Mouse (Mus musculus): ENCODE data around the gene Lfng. TPM values are rescaled to one million over a fixed set of nuclear protein-coding genes. Genes with fewer than 3 reads are reported as not detected.

Lfng gene
- total RNA-seq (2012; rRNA removed) (not detected in 2 replicates), total RNA-seq (2014; rRNA removed) (not detected in 2 replicates), polyA plus RNA-seq (2012; ENCODE audit: insufficient read length, low read depth) (not detected in 2 replicates)

GRCm38 (mm10) chr5:140607001-140607835 is at the start of gene Lfng:
Gene Lfng (plus strand): TSS chr5:140607320.
- no peak for DNase-seq (ENCODE audit: extremely low read depth)
- no peak within 1 kb of the TSS for H3K4me3 ChIP-seq (replicated peaks in 1 of 3; ENCODE audit: low read depth in 2 of 3, low read length in 2 of 3, poor library complexity in 1 of 3)
- peaks cover 13% of the 10 kb centered on the region for H3K9me3 ChIP-seq (replicated peaks; ENCODE audit: low read length)

GRCm38 (mm10) chr5:140562601-140563000 is 44.5 kb upstream of the Lfng start:
- Histone ChIP-seq H3K4me2 (ENCODE audit: insufficient read depth, low read depth, poor library complexity, severe bottlenecking) (no peak overlapping the region), H3K4me1 (ENCODE audit: control insufficient read depth in 1 of 2, insufficient read depth in 2 of 2) (peaks cover 3 to 18% of the 10 kb centered on the region in 2 experiments), H3K9ac (ENCODE audit: insufficient read depth, low read depth) (no peak overlapping the region), H3K27me3 (replicated peaks) (peaks cover 28% of the 10 kb centered on the region), H3K9me3 (replicated peaks; ENCODE audit: low read length) (peaks cover 4% of the 10 kb centered on the region), H3K79me2 (replicated peaks; ENCODE audit: control insufficient read depth, extremely low read depth, insufficient read depth, poor library complexity, severe bottlenecking) (no peaks in the 10 kb centered on the region), H3K27ac (ENCODE audit: insufficient read depth, low read depth) (no peak overlapping the region), H3K36me3 (replicated peaks in 1 of 2; ENCODE audit: control insufficient read depth in 1 of 2, insufficient read depth in 1 of 2, low read length in 1 of 2) (no peaks in the 10 kb centered on the region), H3K4me3 (replicated peaks in 1 of 3; ENCODE audit: low read depth in 2 of 3, low read length in 2 of 3, poor library complexity in 1 of 3) (no peak overlapping the region)
- dilution Hi-C loops (cut with MboI; ENCODE audit: extremely low pct_ligation_motif_present, extremely low pct_unique_long_range_greater_than_20kb, low sequenced_read_pairs) (no loop called here), in situ Hi-C loops (cut with MboI; ENCODE audit: low pct_ligation_motif_present, low pct_unique_long_range_greater_than_20kb, low sequenced_read_pairs) (no loop called here)
- DNase-seq (ENCODE audit: extremely low read depth): no peak
- no peak for TF ChIP-seq NELFE (IDR thresholded peaks at IDR 0.05; ENCODE audit: low read depth, low read length)

More at GRCm38 (mm10) chr5:140607001-140607835, at the start of gene Lfng:
- Histone ChIP-seq H3K27me3 (replicated peaks) (peaks cover 90% of the 10 kb centered on the region), H3K9ac (ENCODE audit: insufficient read depth, low read depth) (no peak within 1 kb of the TSS), H3K4me2 (ENCODE audit: insufficient read depth, low read depth, poor library complexity, severe bottlenecking) (no peak within 1 kb of the TSS), H3K4me1 (ENCODE audit: control insufficient read depth in 1 of 2, insufficient read depth in 2 of 2) (peaks cover 0 to under 1% of the 10 kb centered on the region in 2 experiments; a peak in 1 of 4 replicates), H3K27ac (ENCODE audit: insufficient read depth, low read depth) (no peak within 1 kb of the TSS), H3K79me2 (replicated peaks; ENCODE audit: control insufficient read depth, extremely low read depth, insufficient read depth, poor library complexity, severe bottlenecking) (no peaks in the 10 kb centered on the region), H3K36me3 (replicated peaks in 1 of 2; ENCODE audit: control insufficient read depth in 1 of 2, insufficient read depth in 1 of 2, low read length in 1 of 2) (no peaks in the 10 kb centered on the region)
- TF ChIP-seq NELFE (IDR thresholded peaks at IDR 0.05; ENCODE audit: low read depth, low read length) (no peak), MEF2A (IDR thresholded peaks at IDR 0.05; ENCODE audit: borderline replicate concordance, low read depth, low read length) (no peak), JUND (conservative IDR thresholded peaks at IDR 0.05; ENCODE audit: low read depth, low read length) (no peak), MAZ (IDR thresholded peaks at IDR 0.05; ENCODE audit: low read depth, low read length) (no peak)
- dilution Hi-C loops (cut with MboI; ENCODE audit: extremely low pct_ligation_motif_present, extremely low pct_unique_long_range_greater_than_20kb, low sequenced_read_pairs) (no loop called here), in situ Hi-C loops (cut with MboI; ENCODE audit: low pct_ligation_motif_present, low pct_unique_long_range_greater_than_20kb, low sequenced_read_pairs) (no loop called here)

- DNase-seq (ENCODE audit: extremely low read depth): no peak
- in situ Hi-C loops (cut with MboI; ENCODE audit: low pct_ligation_motif_present, low pct_unique_long_range_greater_than_20kb, low sequenced_read_pairs): no loop called here
Measured at GRCm38 (mm10) chr5:140564896-140565295, 42.2 kb upstream of the Lfng start, which contains the start of gene Grifin. Gene Grifin (minus strand): TSS chr5:140565071.

More at GRCm38 (mm10) chr5:140564896-140565295, 42.2 kb upstream of the Lfng start, which contains the start of gene Grifin:
- no peak within 1 kb of the TSS for H3K4me2 ChIP-seq (ENCODE audit: insufficient read depth, low read depth, poor library complexity, severe bottlenecking)
- dilution Hi-C loops (cut with MboI; ENCODE audit: extremely low pct_ligation_motif_present, extremely low pct_unique_long_range_greater_than_20kb, low sequenced_read_pairs): no loop called here
- H3K27ac ChIP-seq (ENCODE audit: insufficient read depth, low read depth): no peak within 1 kb of the TSS
- peaks cover 4% of the 10 kb centered on the region for H3K9me3 ChIP-seq (replicated peaks; ENCODE audit: low read length)
- H3K9ac ChIP-seq (ENCODE audit: insufficient read depth, low read depth): no peak within 1 kb of the TSS
- TF ChIP-seq CHD1 (IDR thresholded peaks at IDR 0.05; ENCODE audit: low read depth, low read length): no peak
- H3K4me3 ChIP-seq (replicated peaks in 1 of 3; ENCODE audit: low read depth in 2 of 3, low read length in 2 of 3, poor library complexity in 1 of 3): no peak within 1 kb of the TSS
- H3K27me3 ChIP-seq (replicated peaks): peaks cover 28% of the 10 kb centered on the region
- H3K79me2 ChIP-seq (replicated peaks; ENCODE audit: control insufficient read depth, extremely low read depth, insufficient read depth, poor library complexity, severe bottlenecking): no peaks in the 10 kb centered on the region
- H3K36me3 ChIP-seq (replicated peaks in 1 of 2; ENCODE audit: control insufficient read depth in 1 of 2, insufficient read depth in 1 of 2, low read length in 1 of 2): no peaks in the 10 kb centered on the region
- peaks cover 3 to 26% of the 10 kb centered on the region in 2 experiments for H3K4me1 ChIP-seq (ENCODE audit: control insufficient read depth in 1 of 2, insufficient read depth in 2 of 2)

Data from CH12.LX (cell line).